Mouse (Mus musculus): Measurements from ENCODE around the gene Gm3029. TPM values are rescaled to one million over a fixed set of nuclear protein-coding genes. Genes with fewer than 3 reads are reported as not detected.
"Not testable (repeated sequence)": the region's sequence is repeated elsewhere in the genome, so short reads cannot be mapped to it uniquely, and the experiment has no call there.

Gene Gm3029
- polyA plus RNA-seq (2017; shearing (Covaris generic)): not detected

- ATAC-seq: not testable (repeated sequence)
These were observed at the start of gene Gm3029 for GRCm38 (mm10) chr14:3931456-3931855. Gene Gm3029 (plus strand): TSS chr14:3931756.

- not testable (repeated sequence) for ATAC-seq
These were observed 47.7 kb upstream of the Gm3029 start, which contains the start of gene Gm2916 for GRCm38 (mm10) chr14:3883872-3884271. Gene Gm2916 (plus strand): TSS chr14:3884172.

GRCm38 (mm10) chr14:3963247-3963646 is 31.7 kb downstream of the Gm3029 start, which contains the start of gene Gm3095:
Gene Gm3095 (plus strand): TSS chr14:3963547.
- ATAC-seq: not testable (repeated sequence)

Other genes with a start within 250 kb of the Gm3029 start
- gene Gm3043, start 243.0 kb upstream of the Gm3029 start, polyA plus RNA-seq (2017; shearing (Covaris generic)): not detected
- 1 to 10 TPM in 1 of 2 experiments, not detected in 1; 3.2 TPM for gene Gm3002, start 121.7 kb upstream of the Gm3029 start, polyA plus RNA-seq (2017; shearing (Covaris generic))
- gene Gm3033, start 85.5 kb upstream of the Gm3029 start, polyA plus RNA-seq (2017; shearing (Covaris generic)): not detected
- gene Gm2916, start 47.6 kb upstream of the Gm3029 start, polyA plus RNA-seq (2017; shearing (Covaris generic)): under 1 TPM in 1 of 2 experiments, not detected in 1; 0.24 TPM
- gene Gm3095, start 31.8 kb downstream of the Gm3029 start, polyA plus RNA-seq (2017; shearing (Covaris generic)): 1 to 10 TPM in 1 of 2 experiments, under 1 TPM in 1; 0.53 to 1.2 TPM
- gene Gm3099, start 66.6 kb downstream of the Gm3029 start, polyA plus RNA-seq (2017; shearing (Covaris generic)): under 1 TPM in 1 of 2 experiments, not detected in 1; 0.54 TPM
- gene Gm5796, start 92.2 kb downstream of the Gm3029 start, polyA plus RNA-seq (2017; shearing (Covaris generic)): 1 to 10 TPM; 1.4 to 3.5 TPM
- gene Gm3115, start 152.4 kb downstream of the Gm3029 start, polyA plus RNA-seq (2017; shearing (Covaris generic)): 1 to 10 TPM; 1.1 to 1.8 TPM
- gene Gm8108, start 178.8 kb downstream of the Gm3029 start, polyA plus RNA-seq (2017; shearing (Covaris generic)): 1 to 10 TPM; 1.6 to 4.8 TPM
- not detected for gene Gm3127, start 233.3 kb downstream of the Gm3029 start, polyA plus RNA-seq (2017; shearing (Covaris generic))

All from CD4-positive, CD25-positive, alpha-beta regulatory T cell, adult 4 months (primary cell).